Mouse (Mus musculus) stomach, postnatal 0 days (tissue): ENCODE measurements at regions not wholly inside any gene's neighbourhood (a gene's known extent, or its start where the extent isn't known, plus 50 kb on each side); places are given as distances from the start of the nearest gene placed in this dataset.

Source experiments
- ATAC-seq: fragments of 200-750 bp; cut with Nextera tagmentation; 2 replicates; pipeline ENCODE4 v1.8.0; 2017; ENCODE audit not compliant: low FRiP score, low TSS enrichment
- DNase-seq: peaks from one replicate; pipeline ENCODE4 v3.0.0-alpha.2; 2016; ENCODE audit warnings: low spot score
- H3K27ac ChIP-seq: fragments of 300-500 bp; sonication (generic); replicated peaks from 2 replicates; pipeline ENCODE4 v1.5.1; 2014; ENCODE audit warnings: mild to moderate bottlenecking, control low read depth
- H3K27me3 ChIP-seq: fragments of 300-500 bp; sonication (generic); 2 replicates; pipeline ENCODE4 v1.6.1; 2014; ENCODE audit warnings: low read length; ENCODE audit not compliant: control insufficient read depth, insufficient read depth
- H3K36me3 ChIP-seq: fragments of 300-500 bp; sonication (generic); 2 replicates; pipeline ENCODE4 v1.6.1; 2014; ENCODE audit warnings: low read length, mixed read lengths; ENCODE audit not compliant: control insufficient read depth, insufficient read depth
- H3K4me1 ChIP-seq: fragments of 300-500 bp; sonication (generic); replicated peaks from 2 replicates; pipeline ENCODE4 v1.6.1; 2014; ENCODE audit warnings: antibody characterized with exemption; ENCODE audit not compliant: control insufficient read depth, insufficient read depth
- H3K4me2 ChIP-seq: fragments of 300-500 bp; sonication (generic); replicated peaks from 2 replicates; pipeline ENCODE4 v1.6.1; 2014; ENCODE audit warnings: low read depth, mild to moderate bottlenecking, control low read depth, moderate library complexity
- H3K4me3 ChIP-seq: fragments of 300-500 bp; sonication (generic); 2 replicates; pipeline ENCODE4 v1.5.1; 2014; ENCODE audit warnings: low read depth, low read length, control low read depth
- H3K9ac ChIP-seq: fragments of 300-500 bp; sonication (generic); 2 replicates; pipeline ENCODE4 v1.6.1; 2014; ENCODE audit warnings: mild to moderate bottlenecking, low read length, control low read depth, mixed read lengths
- H3K9me3 ChIP-seq: fragments of 300-500 bp; sonication (generic); 2 replicates; pipeline ENCODE4 v1.6.1; 2016; ENCODE audit warnings: low read length; ENCODE audit not compliant: control insufficient read depth
- CTCF ChIP-seq: IDR thresholded peaks from 2 replicates; pipeline ENCODE4 v1.5.1; 2016; ENCODE audit warnings: antibody characterized with exemption, low read depth, mild to moderate bottlenecking, moderate library complexity
- EP300 ChIP-seq: optimal IDR thresholded peaks from 2 replicates; pipeline ENCODE3; 2016; ENCODE audit warnings: antibody characterized with exemption
- WGBS: fragments of 180-500 bp; shearing (Covaris S2); extraction: QIAGEN DNeasy Blood & Tissue Kit; methylation state at CpG from one replicate; pipeline ENCODE4 v1.1.7; 2014; 5-methylcytosine and 5-hydroxymethylcytosine counted together

GRCm38 (mm10) chr9:63063525-63063924 is 75.8 kb upstream of the Pias1 start:
- TF ChIP-seq CTCF (no peak), EP300 (no peak)
- no peaks in the 10 kb centered on the region for H3K9me3 ChIP-seq
- no peaks in the 10 kb centered on the region for H3K27me3 ChIP-seq
- no peaks in the 10 kb centered on the region for H3K36me3 ChIP-seq
- no peak overlapping the region for H3K4me3 ChIP-seq
- no peak overlapping the region for H3K9ac ChIP-seq
- 89% methylated on average over 2 of the region's 2 CpGs for WGBS
- ATAC-seq (peak; percentile 30; the same call in 1 of the 2 replicates), DNase-seq (no peak)
- no peak overlapping the region for H3K4me2 ChIP-seq
- no peak overlapping the region for H3K27ac ChIP-seq
- H3K4me1 ChIP-seq = 0 out of 2 replicates have a peak, but pooled peaks cover 2% of the 10 kb centered on the region

- WGBS = 56% methylated on average over 5 of the region's 5 CpGs
- ATAC-seq = peak; percentile 84
Measured at GRCm38 (mm10) chr9:63060740-63061139, 73.0 kb upstream of the Pias1 start.

GRCm38 (mm10) chr9:63059234-63059842 is 71.6 kb upstream of the Pias1 start:
- DNase-seq (peak; percentile 65), ATAC-seq (peak; percentile 75)
- H3K27ac ChIP-seq = peak overlapping the region; percentile 45
- 3% methylated on average over 10 of the region's 10 CpGs for WGBS
- peak overlapping the region; percentile 47 for H3K4me2 ChIP-seq
- no peaks in the 10 kb centered on the region for H3K36me3 ChIP-seq
- 0 out of 2 replicates have a peak, but pooled peaks cover 2% of the 10 kb centered on the region for H3K4me1 ChIP-seq
- H3K9ac ChIP-seq = no peak overlapping the region; the same call in 1 of the 2 replicates
- no peaks in the 10 kb centered on the region for H3K27me3 ChIP-seq
- no peaks in the 10 kb centered on the region for H3K9me3 ChIP-seq
- peak overlapping the region; percentile 13 for H3K4me3 ChIP-seq
- TF ChIP-seq EP300 (no peak), CTCF (no peak)

More at GRCm38 (mm10) chr9:63060740-63061139, 73.0 kb upstream of the Pias1 start:
- peak; percentile 61 for DNase-seq
- H3K9me3 ChIP-seq = no peaks in the 10 kb centered on the region
- H3K27ac ChIP-seq = no peak overlapping the region
- H3K4me2 ChIP-seq = no peak overlapping the region
- H3K27me3 ChIP-seq = no peaks in the 10 kb centered on the region
- H3K4me3 ChIP-seq = no peak overlapping the region
- TF ChIP-seq EP300 = no peak
- no peak for TF ChIP-seq CTCF
- H3K9ac ChIP-seq = no peak overlapping the region
- H3K36me3 ChIP-seq = no peaks in the 10 kb centered on the region
- 0 out of 2 replicates have a peak, but pooled peaks cover 2% of the 10 kb centered on the region for H3K4me1 ChIP-seq

GRCm38 (mm10) chr9:63058506-63059233 is 70.9 kb upstream of the Pias1 start:
- no peaks in the 10 kb centered on the region for H3K36me3 ChIP-seq
- peak overlapping the region; percentile 70 for H3K27ac ChIP-seq
- no peaks in the 10 kb centered on the region for H3K9me3 ChIP-seq
- 0 out of 2 replicates have a peak, but pooled peaks cover 2% of the 10 kb centered on the region for H3K4me1 ChIP-seq
- peak overlapping the region; percentile 13 for H3K4me3 ChIP-seq
- H3K4me2 ChIP-seq = peak overlapping the region; percentile 47
- ATAC-seq (no peak), DNase-seq (no peak)
- WGBS = 36% methylated on average over 16 of the region's 16 CpGs
- no peak overlapping the region; the same call in 1 of the 2 replicates for H3K9ac ChIP-seq
- no peaks in the 10 kb centered on the region for H3K27me3 ChIP-seq
- TF ChIP-seq EP300 = no peak
- TF ChIP-seq CTCF = no peak

- Histone ChIP-seq H3K27ac (no peak overlapping the region), H3K27me3 (no peaks in the 10 kb centered on the region), H3K4me2 (no peak overlapping the region), H3K9ac (no peak overlapping the region), H3K36me3 (no peaks in the 10 kb centered on the region), H3K4me3 (no peak overlapping the region), H3K4me1 (0 out of 2 replicates have a peak, but pooled peaks cover 2% of the 10 kb centered on the region), H3K9me3 (no peaks in the 10 kb centered on the region)
- no peak for DNase-seq
- TF ChIP-seq CTCF = no peak
- TF ChIP-seq EP300 = no peak
- WGBS = 81% methylated on average over 9 of the region's 9 CpGs
- no peak for ATAC-seq
Measured at GRCm38 (mm10) chr9:63056695-63057349, 69.1 kb upstream of the Pias1 start.
